Mouse (Mus musculus) MEL (cell line): ENCODE data around the gene Fcgr3. TPM values are rescaled to one million over a fixed set of nuclear protein-coding genes. Genes with fewer than 3 reads are reported as not detected.

Source experiments
- DNase-seq: peaks from one replicate; pipeline ENCODE4 v3.0.0; 2011; ENCODE audit warnings: low read depth, low spot score
- H3K27ac ChIP-seq: 2 replicates; pipeline ENCODE4 v1.5.1; 2012; ENCODE audit warnings: low read depth, mild to moderate bottlenecking, control low read depth, low read length, moderate library complexity; ENCODE audit not compliant: control insufficient read depth
- H3K27me3 ChIP-seq, 2 experiments: fragments of 150-350 bp in 1 of 2; sonication (generic) in 1 of 2; 2 replicates each; pipeline ENCODE4 v1.6.1; 2012; ENCODE audit warnings: low read length in 2 of 2, mild to moderate bottlenecking in 2 of 2, improper control_type of control experiment in 1 of 2, moderate library complexity in 1 of 2; ENCODE audit not compliant: insufficient read depth in 2 of 2, control insufficient read depth in 1 of 2
- H3K36me3 ChIP-seq, 2 experiments: 2 replicates each; pipeline ENCODE4 v1.6.1; 2012 to 2014; ENCODE audit warnings: low read length in 2 of 2, improper control_type of control experiment in 1 of 2, inconsistent platforms in 1 of 2, mild to moderate bottlenecking in 1 of 2; ENCODE audit not compliant: insufficient read depth in 2 of 2, control insufficient read depth in 1 of 2
- H3K4me1 ChIP-seq, 2 experiments: fragments of 150-350 bp in 1 of 2; sonication (generic) in 1 of 2; 2 replicates each; pipeline ENCODE4 v1.6.1; 2012; ENCODE audit warnings: low read length in 2 of 2, improper control_type of control experiment in 1 of 2, mild to moderate bottlenecking in 1 of 2; ENCODE audit not compliant: insufficient read depth in 2 of 2, control insufficient read depth in 1 of 2
- H3K4me3 ChIP-seq, 2 experiments: fragments of 150-350 bp in 1 of 2; sonication (generic) in 1 of 2; 2 replicates each; pipeline ENCODE4 v1.5.1; 2012; ENCODE audit warnings: low read depth in 2 of 2, low read length in 2 of 2, mild to moderate bottlenecking in 2 of 2, moderate library complexity in 2 of 2, control low read depth in 1 of 2, improper control_type of control experiment in 1 of 2; ENCODE audit not compliant: control insufficient read depth in 1 of 2, insufficient read depth in 1 of 2
- H3K79me2 ChIP-seq: 2 replicates; pipeline ENCODE4 v1.6.1; 2012; ENCODE audit warnings: mild to moderate bottlenecking, low read length, moderate library complexity; ENCODE audit not compliant: control insufficient read depth, poor library complexity, insufficient read depth
- H3K9ac ChIP-seq: 2 replicates; pipeline ENCODE4 v1.6.1; 2012; ENCODE audit warnings: low read depth, mild to moderate bottlenecking, control low read depth, low read length, moderate library complexity; ENCODE audit not compliant: control insufficient read depth, poor library complexity, severe bottlenecking
- H3K9me3 ChIP-seq: fragments of 150-350 bp; sonication (generic); replicated peaks from 2 replicates; pipeline ENCODE4 v1.6.1; 2012; ENCODE audit warnings: mild to moderate bottlenecking, low read length, improper control_type of control experiment, moderate library complexity; ENCODE audit not compliant: insufficient read depth
- CTCF ChIP-seq, 3 experiments: IDR thresholded peaks in 2 of 3; conservative IDR thresholded peaks in 1 of 3; 2 replicates each; pipeline ENCODE4 v1.5.1; 2011 to 2012; ENCODE audit warnings: low read length in 3 of 3, low read depth in 2 of 3, mild to moderate bottlenecking in 2 of 3, improper control_type of control experiment in 1 of 3, inconsistent platforms in 1 of 3, mixed read lengths in 1 of 3, moderate library complexity in 1 of 3; ENCODE audit not compliant: control insufficient read depth in 1 of 3, insufficient read depth in 1 of 3, poor library complexity in 1 of 3, severe bottlenecking in 1 of 3
- HCFC1 ChIP-seq: IDR thresholded peaks from 2 replicates; pipeline ENCODE4 v1.6.1; 2012; ENCODE audit warnings: low read depth, mild to moderate bottlenecking, inconsistent platforms, low read length, improper control_type of control experiment, moderate library complexity
- KAT2A ChIP-seq: conservative IDR thresholded peaks from 2 replicates; pipeline ENCODE4 v1.6.1; 2012; ENCODE audit warnings: low read depth, low read length, improper control_type of control experiment, inconsistent platforms
- MAFK ChIP-seq: IDR thresholded peaks from 2 replicates; pipeline ENCODE4 v1.6.1; 2011; ENCODE audit warnings: low read depth, mild to moderate bottlenecking, low read length, improper control_type of control experiment, borderline replicate concordance
- MXI1 ChIP-seq: IDR thresholded peaks from 2 replicates; pipeline ENCODE4 v1.6.1; 2011; ENCODE audit warnings: mild to moderate bottlenecking, low read depth, low read length, improper control_type of control experiment
- NELFE ChIP-seq: IDR thresholded peaks from 2 replicates; pipeline ENCODE4 v1.6.1; 2011; ENCODE audit warnings: low read depth, low read length, improper control_type of control experiment
- POLR2A ChIP-seq, 2 experiments: IDR thresholded peaks; 2 replicates each; pipeline ENCODE4 v1.6.1; 2011 to 2012; ENCODE audit warnings: low read length in 2 of 2, mild to moderate bottlenecking in 2 of 2, control low read depth in 1 of 2, improper control_type of control experiment in 1 of 2, low read depth in 1 of 2, moderate library complexity in 1 of 2; ENCODE audit not compliant: control insufficient read depth in 1 of 2, insufficient read depth in 1 of 2, poor library complexity in 1 of 2
- POLR2AphosphoS5 ChIP-seq: IDR thresholded peaks from 2 replicates; pipeline ENCODE4 v1.6.1; 2012; ENCODE audit warnings: low read depth, borderline replicate concordance, mild to moderate bottlenecking, inconsistent platforms, low read length, moderate library complexity, mixed read lengths
- RCOR1 ChIP-seq: IDR thresholded peaks from 2 replicates; pipeline ENCODE4 v1.6.1; 2012; ENCODE audit warnings: low read depth, mild to moderate bottlenecking, inconsistent platforms, low read length, improper control_type of control experiment
- TAL1 ChIP-seq: IDR thresholded peaks from 2 replicates; pipeline ENCODE4 v1.6.1; 2012; ENCODE audit warnings: mild to moderate bottlenecking, inconsistent platforms, low read length, moderate library complexity, mixed read lengths
- TBP ChIP-seq: IDR thresholded peaks from 2 replicates; pipeline ENCODE4 v1.8.0; 2011; ENCODE audit warnings: low read depth, low read length, improper control_type of control experiment
- TCF12 ChIP-seq: IDR thresholded peaks from 2 replicates; pipeline ENCODE4 v1.6.1; 2014; ENCODE audit warnings: low read depth, mild to moderate bottlenecking, inconsistent platforms, low read length, improper control_type of control experiment, moderate library complexity
- UBTF ChIP-seq: IDR thresholded peaks from 2 replicates; pipeline ENCODE4 v1.6.1; 2012; ENCODE audit warnings: low read depth, mild to moderate bottlenecking, inconsistent platforms, low read length, improper control_type of control experiment, moderate library complexity, borderline replicate concordance; ENCODE audit not compliant: insufficient read depth
- USF2 ChIP-seq, 2 experiments: IDR thresholded peaks; 2 replicates each; pipeline ENCODE4 v1.6.1; 2011 to 2012; ENCODE audit warnings: improper control_type of control experiment in 2 of 2, low read length in 2 of 2, borderline replicate concordance in 1 of 2, inconsistent platforms in 1 of 2, low read depth in 1 of 2, mild to moderate bottlenecking in 1 of 2; ENCODE audit not compliant: insufficient read depth in 1 of 2
- polyA plus RNA-seq, 2 experiments: library from polyadenylated mRNA; stranded (reverse) in 1 of 2; unstranded in 1 of 2; fragments of >175 nt in 1 of 2; fragments of >200 nt in 1 of 2; gene quantifications; 2 replicates each; pipeline versions ENCODE4 v1.2.1 to v1.2.4; 2012; ENCODE audit warnings: low replicate concordance in 2 of 2, low read depth in 1 of 2; ENCODE audit not compliant: insufficient read length in 2 of 2, insufficient read depth in 1 of 2, missing spikeins in 1 of 2
- total RNA-seq: library from RNA; depleted of rRNA; stranded (reverse); fragments of 300-350 nt; gene quantifications from 2 replicates; pipeline ENCODE4 v1.2.3, GENCODE M21; 2012

The Fcgr3 gene
- total and polyA plus RNA-seq, 3 experiments, result 0.39 to 6.1 TPM; not detected in 1

DNA sequence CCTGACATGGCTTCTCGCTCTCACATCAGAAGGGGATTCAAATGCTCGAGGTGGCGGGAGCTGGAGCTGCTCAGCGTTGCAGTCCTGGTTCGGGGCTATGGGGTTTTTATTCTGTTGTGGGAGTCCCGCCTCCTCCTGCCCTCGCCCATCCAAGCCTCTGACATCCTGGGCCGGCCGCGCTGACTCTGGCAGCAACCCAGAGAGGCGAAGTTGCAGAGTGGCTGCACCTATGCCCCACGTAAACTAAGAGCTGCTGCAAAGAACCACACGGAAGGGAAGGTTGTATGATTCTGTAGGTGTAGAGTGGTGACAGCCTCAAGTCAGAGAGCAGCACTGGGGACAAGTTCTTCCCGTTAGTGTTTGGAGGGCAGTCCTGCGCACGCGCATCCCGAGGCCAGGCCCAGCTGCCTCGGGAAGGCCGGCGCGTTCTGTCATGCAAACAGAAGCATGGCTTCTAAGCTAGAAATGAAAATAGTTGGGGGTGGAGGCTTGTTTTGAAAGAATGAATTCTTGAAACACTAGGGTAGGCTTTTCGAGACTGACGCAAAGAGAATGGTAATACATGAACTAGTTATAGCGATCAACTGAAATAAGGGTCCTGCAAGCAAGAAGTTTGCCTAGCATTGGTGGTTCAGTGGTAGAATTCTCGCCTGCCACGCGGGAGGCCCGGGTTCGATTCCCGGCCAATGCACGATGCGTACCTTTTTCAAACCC, 20.2 kb downstream of the Fcgr3 start:
- Histone ChIP-seq H3K4me1 (peaks cover 0 to 10% of the 10 kb centered on the region in 2 experiments; a peak in 2 of 4 replicates), H3K4me3 (peak overlapping the region; percentile 67 to 75), H3K36me3 (peaks cover 0 to 3% of the 10 kb centered on the region in 2 experiments; a peak in 1 of 4 replicates), H3K79me2 (no peaks in the 10 kb centered on the region; the same call in 1 of the 2 replicates), H3K9me3 (no peaks in the 10 kb centered on the region), H3K27ac (peak overlapping the region; percentile 96), H3K9ac (peak overlapping the region; percentile 88), H3K27me3 (no peaks in the 10 kb centered on the region)
- peak; percentile 94 for DNase-seq
- TF ChIP-seq KAT2A (no peak), POLR2AphosphoS5 (peak; percentile 93; the same call in 1 of the 2 replicates), TCF12 (no peak), MXI1 (no peak), CTCF (IDR thresholded peaks at IDR 0.05 in 2 of 3, conservative IDR thresholded peaks at IDR 0.05 in 1 of 3; ENCODE audit: control insufficient read depth in 1 of 3, insufficient read depth in 1 of 3, low read depth in 2 of 3, low read length in 3 of 3, poor library complexity in 1 of 3, severe bottlenecking in 1 of 3) (no peak), NELFE (no peak), USF2 (IDR thresholded peaks at IDR 0.05; ENCODE audit: borderline replicate concordance in 1 of 2, insufficient read depth in 1 of 2, low read depth in 1 of 2, low read length in 2 of 2) (no peak), POLR2A (IDR thresholded peaks at IDR 0.05; ENCODE audit: control insufficient read depth in 1 of 2, insufficient read depth in 1 of 2, low read depth in 1 of 2, low read length in 2 of 2, poor library complexity in 1 of 2) (peak; percentile 74 to 83), HCFC1 (no peak), UBTF (no peak), TBP (peak; percentile 99), MAFK (no peak), RCOR1 (no peak), TAL1 (peak; percentile 7; the same call in 1 of the 2 replicates)

DNA sequence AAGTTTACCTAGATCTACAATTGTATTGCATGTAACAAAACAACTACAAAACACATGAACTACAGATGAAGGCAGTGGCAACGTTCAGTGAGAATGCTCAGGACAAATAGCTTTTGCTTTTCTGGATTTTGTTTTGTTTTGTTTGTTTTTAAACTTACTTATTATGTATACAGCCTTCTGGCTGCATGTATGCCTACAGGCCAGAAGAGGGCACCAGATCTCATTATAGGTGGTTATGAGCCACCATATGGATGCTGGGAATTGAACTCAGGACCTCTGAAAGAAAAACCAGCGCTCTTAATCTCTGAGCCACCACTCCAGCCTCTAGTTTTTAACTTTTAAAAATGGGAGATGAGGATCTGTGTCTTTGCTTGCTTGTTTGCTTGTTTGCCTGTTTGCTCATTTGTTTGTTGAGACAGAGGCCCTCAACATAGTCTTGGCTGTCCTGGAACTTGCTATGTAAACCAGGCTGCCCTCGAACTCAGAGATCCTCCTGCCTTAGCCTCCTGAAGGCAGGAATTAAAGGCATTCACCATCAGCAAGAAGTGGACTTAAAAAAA, 21.1 kb downstream of the Fcgr3 start:
- TF ChIP-seq TBP (no peak), CTCF (IDR thresholded peaks at IDR 0.05 in 2 of 3, conservative IDR thresholded peaks at IDR 0.05 in 1 of 3; ENCODE audit: control insufficient read depth in 1 of 3, insufficient read depth in 1 of 3, low read depth in 2 of 3, low read length in 3 of 3, poor library complexity in 1 of 3, severe bottlenecking in 1 of 3) (peak in 2 of 3 experiments; percentile 31 to 48; a peak in 3 of 6 replicates)
- Histone ChIP-seq H3K4me3 (peak overlapping the region; percentile 67 to 75), H3K36me3 (peaks cover 0 to 5% of the 10 kb centered on the region in 2 experiments; a peak in 2 of 4 replicates), H3K9ac (peak overlapping the region; percentile 88), H3K79me2 (no peaks in the 10 kb centered on the region; the same call in 1 of the 2 replicates), H3K9me3 (no peaks in the 10 kb centered on the region), H3K4me1 (peaks cover 0 to 10% of the 10 kb centered on the region in 2 experiments; a peak in 2 of 4 replicates), H3K27ac (peak overlapping the region; percentile 96), H3K27me3 (no peaks in the 10 kb centered on the region)
- peak; percentile 73 for DNase-seq
